Mouse (Mus musculus): ENCODE results near the gene Serhl. TPM values are rescaled to one million over a fixed set of nuclear protein-coding genes. Genes with fewer than 3 reads are reported as not detected.

The Serhl gene
- total and polyA plus RNA-seq, 3 experiments = 52.0 to 123 (median 59.5) TPM

DNA sequence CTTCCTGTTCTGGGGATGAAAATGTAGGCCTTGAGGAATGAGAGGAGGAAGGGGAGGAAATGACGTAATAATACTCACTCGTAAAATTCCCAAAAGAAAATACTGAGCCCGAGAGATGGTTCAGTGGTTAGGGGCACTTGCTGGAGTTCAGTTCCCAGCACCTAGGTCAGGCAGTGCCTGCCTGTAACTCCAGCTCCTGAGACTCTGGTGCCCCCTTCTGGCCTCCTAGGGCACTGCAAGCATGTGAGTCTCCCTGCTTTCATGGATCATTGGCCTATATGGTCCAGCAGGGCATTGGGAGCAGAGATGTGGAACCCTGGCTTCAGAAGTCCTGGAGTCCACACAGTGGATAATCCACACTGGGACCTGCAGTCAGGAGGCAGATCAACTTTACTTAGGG is 43.0 kb upstream of the Serhl start:
- Histone ChIP-seq H3K4me1 (ENCODE audit: control insufficient read depth in 1 of 2, insufficient read depth in 2 of 2) (no peaks in the 10 kb centered on the region), H3K4me2 (ENCODE audit: insufficient read depth, low read depth, poor library complexity, severe bottlenecking) (no peak overlapping the region), H3K4me3 (replicated peaks in 1 of 3; ENCODE audit: low read depth in 2 of 3, low read length in 2 of 3, poor library complexity in 1 of 3) (no peak overlapping the region), H3K9ac (ENCODE audit: insufficient read depth, low read depth) (no peak overlapping the region), H3K27ac (ENCODE audit: insufficient read depth, low read depth) (no peak overlapping the region), H3K27me3 (replicated peaks) (peaks cover under 1% of the 10 kb centered on the region), H3K79me2 (replicated peaks; ENCODE audit: control insufficient read depth, extremely low read depth, insufficient read depth, poor library complexity, severe bottlenecking) (no peaks in the 10 kb centered on the region), H3K36me3 (replicated peaks in 1 of 2; ENCODE audit: control insufficient read depth in 1 of 2, insufficient read depth in 1 of 2, low read length in 1 of 2) (no peaks in the 10 kb centered on the region), H3K9me3 (replicated peaks; ENCODE audit: low read length) (peaks cover 14% of the 10 kb centered on the region)
- TF ChIP-seq EP300 (IDR thresholded peaks at IDR 0.05; ENCODE audit: low read length) (no peak), ZKSCAN1 (IDR thresholded peaks at IDR 0.05; ENCODE audit: borderline replicate concordance, low read depth, low read length) (no peak), CTCF (conservative IDR thresholded peaks at IDR 0.05 in 1 of 2, IDR thresholded peaks at IDR 0.05 in 1 of 2; ENCODE audit: low read depth in 2 of 2, low read length in 2 of 2) (peak; percentile 37 to 44), SMC3 (IDR thresholded peaks at IDR 0.05; ENCODE audit: low read depth, low read length) (peak; percentile 19; the same call in 1 of the 2 replicates), RCOR1 (conservative IDR thresholded peaks at IDR 0.05; ENCODE audit: low read depth, low read length) (no peak), CHD2 (IDR thresholded peaks at IDR 0.05; ENCODE audit: low read length) (no peak), UBTF (IDR thresholded peaks at IDR 0.05; ENCODE audit: low read depth, low read length) (no peak), HCFC1 (IDR thresholded peaks at IDR 0.05; ENCODE audit: low read depth, low read length) (no peak), ZC3H11A (IDR thresholded peaks at IDR 0.05; ENCODE audit: low read depth, low read length) (no peak), RAD21 (IDR thresholded peaks at IDR 0.05; ENCODE audit: low read depth, low read length) (peak; percentile 10), IRF4 (IDR thresholded peaks at IDR 0.05; ENCODE audit: low read depth, low read length) (no peak)
- dilution Hi-C loops (cut with MboI; ENCODE audit: extremely low pct_ligation_motif_present, extremely low pct_unique_long_range_greater_than_20kb, low sequenced_read_pairs) = no loop called here
- in situ Hi-C loops (cut with MboI; ENCODE audit: low pct_ligation_motif_present, low pct_unique_long_range_greater_than_20kb, low sequenced_read_pairs) = loop anchor here (10.0 kb wide), 1 partner anchor 242 kb away; no protein-coding TSS in a partner anchor
- no peak for DNase-seq (ENCODE audit: extremely low read depth)

DNA sequence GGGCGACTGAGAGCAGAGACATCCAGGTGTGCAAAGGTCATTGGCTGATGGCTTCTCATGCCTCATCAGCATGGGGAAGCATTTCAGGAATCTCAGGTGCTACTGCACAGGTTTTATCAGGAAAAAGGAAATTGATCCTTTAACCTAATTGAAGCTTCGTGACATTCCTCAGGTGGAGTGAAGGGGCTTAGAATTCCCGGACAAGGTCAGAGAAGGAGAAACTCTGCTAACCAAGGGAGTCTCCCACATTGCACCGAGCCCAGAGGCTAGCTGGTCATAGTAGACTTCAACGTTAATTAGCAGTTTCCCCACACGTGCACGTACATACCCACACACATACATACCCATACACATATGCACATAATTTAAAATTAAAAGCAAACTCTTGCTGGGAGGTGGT is 42.6 kb upstream of the Serhl start:
- H3K27me3 ChIP-seq (replicated peaks) = no peaks in the 10 kb centered on the region

More for the DNA sequence above, 42.6 kb upstream of the Serhl start:
- Histone ChIP-seq H3K4me3 (replicated peaks in 1 of 3; ENCODE audit: low read depth in 2 of 3, low read length in 2 of 3, poor library complexity in 1 of 3) (no peak overlapping the region), H3K79me2 (replicated peaks; ENCODE audit: control insufficient read depth, extremely low read depth, insufficient read depth, poor library complexity, severe bottlenecking) (no peaks in the 10 kb centered on the region), H3K27ac (ENCODE audit: insufficient read depth, low read depth) (no peak overlapping the region), H3K36me3 (replicated peaks in 1 of 2; ENCODE audit: control insufficient read depth in 1 of 2, insufficient read depth in 1 of 2, low read length in 1 of 2) (no peaks in the 10 kb centered on the region), H3K9ac (ENCODE audit: insufficient read depth, low read depth) (no peak overlapping the region), H3K4me1 (ENCODE audit: control insufficient read depth in 1 of 2, insufficient read depth in 2 of 2) (no peaks in the 10 kb centered on the region), H3K9me3 (replicated peaks; ENCODE audit: low read length) (peaks cover 14% of the 10 kb centered on the region), H3K4me2 (ENCODE audit: insufficient read depth, low read depth, poor library complexity, severe bottlenecking) (no peak overlapping the region)
- in situ Hi-C loops (cut with MboI; ENCODE audit: low pct_ligation_motif_present, low pct_unique_long_range_greater_than_20kb, low sequenced_read_pairs) = loop anchor here (10.0 kb wide), 1 partner anchor 242 kb away; no protein-coding TSS in a partner anchor
- dilution Hi-C loops (cut with MboI; ENCODE audit: extremely low pct_ligation_motif_present, extremely low pct_unique_long_range_greater_than_20kb, low sequenced_read_pairs) = no loop called here
- TF ChIP-seq UBTF (IDR thresholded peaks at IDR 0.05; ENCODE audit: low read depth, low read length) = no peak
- TF ChIP-seq TCF12 (IDR thresholded peaks at IDR 0.05; ENCODE audit: low read depth, low read length) = no peak
- TF ChIP-seq ZC3H11A (IDR thresholded peaks at IDR 0.05; ENCODE audit: low read depth, low read length) = no peak
- TF ChIP-seq POLR2AphosphoS2 (IDR thresholded peaks at IDR 0.05; ENCODE audit: low read depth, low read length) = no peak
- TF ChIP-seq KAT2A (IDR thresholded peaks at IDR 0.05; ENCODE audit: insufficient replicate concordance, low read length) = no peak
- TF ChIP-seq USF1 (IDR thresholded peaks at IDR 0.05; ENCODE audit: low read depth, low read length) = no peak
- no peak for TF ChIP-seq EP300 (IDR thresholded peaks at IDR 0.05; ENCODE audit: low read length)
- TF ChIP-seq NELFE (IDR thresholded peaks at IDR 0.05; ENCODE audit: low read depth, low read length) = no peak
- no peak for TF ChIP-seq ELF1 (IDR thresholded peaks at IDR 0.05; ENCODE audit: low read depth, low read length)
- TF ChIP-seq JUND (conservative IDR thresholded peaks at IDR 0.05; ENCODE audit: low read depth, low read length) = no peak
- TF ChIP-seq HCFC1 (IDR thresholded peaks at IDR 0.05; ENCODE audit: low read depth, low read length) = no peak
- no peak for TF ChIP-seq TBP (conservative IDR thresholded peaks at IDR 0.05; ENCODE audit: low read depth, low read length)
- no peak for DNase-seq (ENCODE audit: extremely low read depth)

Data from CH12.LX (cell line).